Comparison of ENCODE assay signal across 8 mouse cellular contexts in the genomic region with DNA sequence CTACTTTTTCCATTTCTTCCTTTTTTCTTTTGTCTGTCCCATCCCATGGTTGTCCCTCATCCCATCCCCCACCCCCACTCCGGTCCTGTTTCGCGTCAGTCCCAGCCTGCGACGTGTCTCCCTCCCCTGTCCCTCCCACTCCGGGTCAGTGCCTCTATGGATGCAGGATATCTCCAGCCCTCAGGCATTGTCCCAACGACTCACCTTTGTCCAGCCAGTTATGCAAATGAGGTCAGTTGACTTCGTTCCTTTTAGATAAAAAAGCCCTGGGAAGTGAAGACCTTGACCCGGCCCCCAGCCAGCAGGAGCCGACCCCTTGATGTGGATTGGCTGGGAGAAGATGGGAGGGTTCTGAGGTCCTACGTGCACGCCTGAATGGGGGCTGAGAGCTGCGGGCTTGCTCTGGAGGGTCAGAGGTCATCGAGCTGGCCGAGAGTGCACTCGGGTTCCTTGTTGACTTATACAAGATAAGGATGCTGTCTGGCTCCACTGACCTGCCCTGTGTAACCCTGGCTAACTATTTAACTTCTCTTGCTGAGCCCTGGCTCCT. TPM values are rescaled to one million over a fixed set of nuclear protein-coding genes. Genes with fewer than 3 reads are reported as not detected.
DNase-seq lines count a peak whose midpoint lies in the region; ATAC-seq and TF ChIP-seq lines count a peak whose summit lies in the region.

No protein-coding gene starts in this region.

- H3K4me2 ChIP-seq in intestine, embryonic 15.5 days (replicated peaks): peak overlapping the region; percentile 64
- H3K4me2 ChIP-seq in liver, embryonic 16.5 days (ENCODE audit: low read depth, low read length): peak overlapping the region; percentile 60

- H3K27me3 ChIP-seq in intestine, embryonic 15.5 days (replicated peaks): no peaks in the 10 kb centered on the region
- H3K27me3 ChIP-seq in liver, embryonic 16.5 days (ENCODE audit: control insufficient read depth, insufficient read depth, low read depth, low read length): no peaks in the 10 kb centered on the region

- H3K27ac ChIP-seq in gastrocnemius, adult 2 months: no peak overlapping the region
- H3K27ac ChIP-seq in intestine, embryonic 15.5 days: 0 out of 2 replicates have a peak overlapping the region, but pooled peaks have one; percentile 17
- H3K27ac ChIP-seq in liver, embryonic 16.5 days (ENCODE audit: low read length): peak overlapping the region; percentile 78

- no peak for DNase-seq in gastrocnemius, adult 2 months
- no peak for DNase-seq in gastrocnemius, postnatal 25 days
- DNase-seq in embryo, embryonic 9.5 days (ENCODE audit: extremely low spot score): peak; percentile 87
- no peak for DNase-seq in cerebellum, postnatal 36 days
- DNase-seq in layer of hippocampus, postnatal 36 days: no peak
- no peak for DNase-seq in adrenal gland, adult (ENCODE audit: inconsistent age in 2 of 2, low spot score in 1 of 2)

- no peaks in the 10 kb centered on the region for H3K36me3 ChIP-seq in intestine, embryonic 15.5 days
- no peaks in the 10 kb centered on the region for H3K36me3 ChIP-seq in liver, embryonic 16.5 days (ENCODE audit: control insufficient read depth, insufficient read depth)

- H3K9me3 ChIP-seq in intestine, embryonic 15.5 days: no peaks in the 10 kb centered on the region
- no peaks in the 10 kb centered on the region for H3K9me3 ChIP-seq in liver, embryonic 16.5 days (replicated peaks; ENCODE audit: control insufficient read depth, low read length)

- H3K4me1 ChIP-seq in intestine, embryonic 15.5 days (replicated peaks): peaks cover 7% of the 10 kb centered on the region
- H3K4me1 ChIP-seq in liver, embryonic 16.5 days (ENCODE audit: control insufficient read depth, low read depth, low read length): peaks cover 10% of the 10 kb centered on the region

- 0 out of 2 replicates have a peak overlapping the region, but pooled peaks have one; percentile 34 for H3K9ac ChIP-seq in intestine, embryonic 15.5 days
- peak overlapping the region; percentile 18; the same call in 1 of the 2 replicates for H3K9ac ChIP-seq in liver, embryonic 16.5 days (ENCODE audit: low read depth, low read length)

- 2% methylated on average over 16 of the region's 16 CpGs for WGBS in intestine, embryonic 15.5 days
- 1% methylated on average over 16 of the region's 16 CpGs for WGBS in liver, embryonic 16.5 days (ENCODE audit: insufficient replicate concordance)

- peak; percentile 82 for ATAC-seq in intestine, embryonic 15.5 days
- peak; percentile 92 for ATAC-seq in liver, embryonic 16.5 days (ENCODE audit: low read depth)

- no peak for TF ChIP-seq CTCF in gastrocnemius, adult 2 months (IDR thresholded peaks at IDR 0.05)

- intact Hi-C loops in gastrocnemius, adult 2 months (cut with DNase I): loop anchor here (2.0 to 5.0 kb wide), 2 partner anchors 51 to 121 kb away; no protein-coding TSS in a partner anchor

- H3K4me3 ChIP-seq in gastrocnemius, adult 2 months: peak overlapping the region; percentile 9; the same call in 1 of the 2 replicates
- peak overlapping the region; percentile 25 for H3K4me3 ChIP-seq in intestine, embryonic 15.5 days (replicated peaks)
- peak overlapping the region; percentile 40 for H3K4me3 ChIP-seq in liver, embryonic 16.5 days (ENCODE audit: low read depth, low read length)

RNA-seq across cellular contexts. Expression of gene Sap18b, which starts 8.4 kb away (rescaled TPM):
- total RNA-seq in gastrocnemius, adult 2 months (2021): 10 to 100 TPM; 77.5 to 78.4 TPM
- total RNA-seq in gastrocnemius, postnatal 25 days (2021): 10 to 100 TPM; 85.4 to 87.5 TPM
- polyA plus RNA-seq in intestine, embryonic 15.5 days (2015; fragmentation: Nextera tagmentation; extraction: Ambion mirVana): 324 and 397 TPM in 2 replicates
- 180 and 207 TPM in 2 replicates for polyA plus RNA-seq in liver, embryonic 16.5 days (2015; fragmentation: Nextera tagmentation; extraction: Ambion mirVana)
- 100 to 1,000 TPM; 129 to 132 TPM for total RNA-seq in layer of hippocampus, postnatal 36 days (2021)

RNA-seq across cellular contexts. Expression of gene Slc38a7, which starts 19.8 kb away (rescaled TPM):
- total RNA-seq in gastrocnemius, adult 2 months (2021): 1 to 10 TPM; 6.7 to 6.8 TPM
- 1 to 10 TPM; 4.5 to 5.5 TPM for total RNA-seq in gastrocnemius, postnatal 25 days (2021)
- 20.6 and 22.0 TPM in 2 replicates for polyA plus RNA-seq in intestine, embryonic 15.5 days (2015; fragmentation: Nextera tagmentation; extraction: Ambion mirVana)
- 7.8 and 9.8 TPM in 2 replicates for polyA plus RNA-seq in liver, embryonic 16.5 days (2015; fragmentation: Nextera tagmentation; extraction: Ambion mirVana)
- total RNA-seq in layer of hippocampus, postnatal 36 days (2021): 10 to 100 TPM; 30.7 to 31.4 TPM

RNA-seq across cellular contexts. Expression of gene Cnot1, which starts 26.2 kb away (rescaled TPM):
- total RNA-seq in gastrocnemius, adult 2 months (2021): 10 to 100 TPM; 66.3 to 71.1 TPM
- 10 to 100 TPM; 61.6 to 63.3 TPM for total RNA-seq in gastrocnemius, postnatal 25 days (2021)
- polyA plus RNA-seq in intestine, embryonic 15.5 days (2015; fragmentation: Nextera tagmentation; extraction: Ambion mirVana): 56.4 and 57.5 TPM in 2 replicates
- 29.6 and 30.6 TPM in 2 replicates for polyA plus RNA-seq in liver, embryonic 16.5 days (2015; fragmentation: Nextera tagmentation; extraction: Ambion mirVana)
- total RNA-seq in layer of hippocampus, postnatal 36 days (2021): 100 to 1,000 TPM; 125 to 150 TPM

RNA-seq across cellular contexts. Expression of gene Got2, which starts 54.8 kb away (rescaled TPM):
- 100 to 1,000 TPM; 342 to 564 TPM for total RNA-seq in gastrocnemius, adult 2 months (2021)
- 100 to 1,000 TPM; 441 to 462 TPM for total RNA-seq in gastrocnemius, postnatal 25 days (2021)
- polyA plus RNA-seq in intestine, embryonic 15.5 days (2015; fragmentation: Nextera tagmentation; extraction: Ambion mirVana): 230 and 236 TPM in 2 replicates
- polyA plus RNA-seq in liver, embryonic 16.5 days (2015; fragmentation: Nextera tagmentation; extraction: Ambion mirVana): 254 and 279 TPM in 2 replicates
- 100 to 1,000 TPM; 214 to 219 TPM for total RNA-seq in layer of hippocampus, postnatal 36 days (2021)

Comparison
In these comparisons a context has a peak if more than half of its experiments do, and no peak if none do; other contexts are left out.
1. RNA of gene Slc38a7, which starts 19.8 kb away (total RNA-seq): 30.7 to 31.4 TPM in layer of hippocampus, postnatal 36 days; 6.7 to 6.8 TPM in gastrocnemius, adult 2 months and 4.5 to 5.5 TPM in gastrocnemius, postnatal 25 days; every median in the first group is over 4 times any median in the second.
2. Peak in every context shown above with its lines, with median percentiles within 50 percentile points of each other: H3K4me3 ChIP-seq.